Mouse (Mus musculus) neural tube, embryonic 12.5 days (tissue): ENCODE data around the gene Ech1. TPM values are rescaled to one million over a fixed set of nuclear protein-coding genes. Genes with fewer than 3 reads are reported as not detected.

Source experiments
- ATAC-seq: fragments of 200-750 bp; cut with Nextera tagmentation; 2 replicates; pipeline ENCODE4 v1.8.0; 2017; ENCODE audit warnings: low read depth, mild to moderate bottlenecking, moderate TSS enrichment, moderate library complexity; ENCODE audit not compliant: low FRiP score
- H3K27ac ChIP-seq: fragments of 300-500 bp; sonication (generic); 2 replicates; pipeline ENCODE4 v1.5.1; 2016
- H3K27me3 ChIP-seq: fragments of 300-500 bp; sonication (generic); replicated peaks from 2 replicates; pipeline ENCODE4 v1.6.1; 2016; ENCODE audit warnings: mild to moderate bottlenecking
- H3K36me3 ChIP-seq: fragments of 300-500 bp; sonication (generic); 2 replicates; pipeline ENCODE4 v1.6.1; 2016; ENCODE audit warnings: mild to moderate bottlenecking
- H3K4me1 ChIP-seq: fragments of 300-500 bp; sonication (generic); 2 replicates; pipeline ENCODE4 v1.6.1; 2016
- H3K4me2 ChIP-seq: fragments of 300-500 bp; sonication (generic); replicated peaks from 2 replicates; pipeline ENCODE4 v1.6.1; 2016; ENCODE audit warnings: mild to moderate bottlenecking
- H3K4me3 ChIP-seq: fragments of 300-500 bp; sonication (generic); 2 replicates; pipeline ENCODE4 v1.5.1; 2016
- H3K9ac ChIP-seq: fragments of 300-500 bp; sonication (generic); 2 replicates; pipeline ENCODE4 v1.6.1; 2016; ENCODE audit warnings: mild to moderate bottlenecking
- H3K9me3 ChIP-seq: fragments of 300-500 bp; sonication (generic); 2 replicates; pipeline ENCODE4 v1.6.1; 2016; ENCODE audit warnings: mild to moderate bottlenecking
- WGBS: fragments of 180-500 bp; shearing (Covaris S2); methylation state at CpG from one replicate; pipeline ENCODE4 v1.1.7; 2016; 5-methylcytosine and 5-hydroxymethylcytosine counted together
- polyA plus RNA-seq: library from polyadenylated mRNA; unstranded; fragments of >200 nt; fragmentation: Nextera tagmentation; extraction: Ambion mirVana; gene quantifications from 2 replicates; pipeline ENCODE4 v1.2.1, GENCODE M21; 2016

The Ech1 gene
- polyA plus RNA-seq, 1 experiment from 2014 or later = 89.2 TPM

- peaks cover 8% of the 10 kb centered on the region for H3K4me1 ChIP-seq
- H3K27me3 ChIP-seq = no peaks in the 10 kb centered on the region
- peaks cover 4% of the 10 kb centered on the region; the same call in 1 of the 2 replicates for H3K36me3 ChIP-seq
- no peak overlapping the region for H3K4me3 ChIP-seq
- 84% methylated on average over 14 of the region's 14 CpGs for WGBS
- H3K4me2 ChIP-seq = no peak overlapping the region
- no peak overlapping the region for H3K9ac ChIP-seq
- H3K27ac ChIP-seq = no peak overlapping the region
- ATAC-seq = no peak
- no peaks in the 10 kb centered on the region for H3K9me3 ChIP-seq
These were observed 32.4 kb upstream of the Ech1 start for GRCm38 (mm10) chr7:28792391-28793185.

GRCm38 (mm10) chr7:28793834-28794233 lies 31.2 kb upstream of the Ech1 start:
- Histone ChIP-seq H3K4me1 (peaks cover 8% of the 10 kb centered on the region), H3K36me3 (no peaks in the 10 kb centered on the region), H3K4me3 (no peak overlapping the region), H3K9me3 (no peaks in the 10 kb centered on the region), H3K27ac (no peak overlapping the region), H3K27me3 (no peaks in the 10 kb centered on the region), H3K9ac (no peak overlapping the region), H3K4me2 (no peak overlapping the region)
- no peak for ATAC-seq
- 44% methylated on average over 2 of the region's 2 CpGs for WGBS

- no peak overlapping the region for H3K27ac ChIP-seq
- H3K36me3 ChIP-seq = no peaks in the 10 kb centered on the region
- H3K9ac ChIP-seq = no peak overlapping the region
- peaks cover 8% of the 10 kb centered on the region for H3K4me1 ChIP-seq
- no peak for ATAC-seq
- H3K4me3 ChIP-seq = no peak overlapping the region
- H3K27me3 ChIP-seq = no peaks in the 10 kb centered on the region
- WGBS = 87% methylated on average over 3 of the region's 3 CpGs
- H3K9me3 ChIP-seq = no peaks in the 10 kb centered on the region
- H3K4me2 ChIP-seq = no peak overlapping the region
These were observed 30.5 kb upstream of the Ech1 start for GRCm38 (mm10) chr7:28794496-28794895.

GRCm38 (mm10) chr7:28795832-28796231 lies 29.2 kb upstream of the Ech1 start:
- ATAC-seq = no peak
- Histone ChIP-seq H3K4me2 (0 out of 2 replicates have a peak overlapping the region, but pooled peaks have one; percentile 50), H3K36me3 (no peaks in the 10 kb centered on the region), H3K4me3 (no peak overlapping the region), H3K27me3 (no peaks in the 10 kb centered on the region), H3K27ac (no peak overlapping the region), H3K4me1 (peaks cover 8% of the 10 kb centered on the region), H3K9me3 (no peaks in the 10 kb centered on the region), H3K9ac (no peak overlapping the region)
- 81% methylated on average over 15 of the region's 15 CpGs for WGBS

- WGBS = 16% methylated on average over 32 of the region's 32 CpGs
- no peaks in the 10 kb centered on the region for H3K9me3 ChIP-seq
- no peaks in the 10 kb centered on the region for H3K27me3 ChIP-seq
- peaks cover 8% of the 10 kb centered on the region for H3K4me1 ChIP-seq
- peak; percentile 70; the same call in 1 of the 2 replicates for ATAC-seq
- H3K4me3 ChIP-seq = peak overlapping the region; percentile 7; the same call in 1 of the 2 replicates
- H3K4me2 ChIP-seq = peak overlapping the region; percentile 50
- no peaks in the 10 kb centered on the region for H3K36me3 ChIP-seq
- no peak overlapping the region for H3K27ac ChIP-seq
- peak overlapping the region; percentile 35 for H3K9ac ChIP-seq
These were observed 28.4 kb upstream of the Ech1 start for GRCm38 (mm10) chr7:28796562-28796975.

- Histone ChIP-seq H3K4me1 (peaks cover 22% of the 10 kb centered on the region), H3K27me3 (no peaks in the 10 kb centered on the region), H3K27ac (no peak overlapping the region), H3K36me3 (no peaks in the 10 kb centered on the region), H3K4me3 (no peak overlapping the region), H3K9ac (no peak overlapping the region), H3K4me2 (no peak overlapping the region), H3K9me3 (no peaks in the 10 kb centered on the region)
- ATAC-seq = no peak
- WGBS = 96% methylated on average over 9 of the region's 9 CpGs
These were observed 25.0 kb upstream of the Ech1 start for GRCm38 (mm10) chr7:28799994-28800393.

- Histone ChIP-seq H3K27me3 (no peaks in the 10 kb centered on the region), H3K36me3 (no peaks in the 10 kb centered on the region), H3K27ac (no peak overlapping the region), H3K4me2 (no peak overlapping the region), H3K4me3 (no peak overlapping the region), H3K4me1 (peaks cover 20% of the 10 kb centered on the region), H3K9me3 (no peaks in the 10 kb centered on the region), H3K9ac (no peak overlapping the region)
- 77% methylated on average over 3 of the region's 3 CpGs for WGBS
- ATAC-seq = no peak
These were observed 23.6 kb upstream of the Ech1 start for GRCm38 (mm10) chr7:28801451-28801850.

- ATAC-seq = no peak
- no peaks in the 10 kb centered on the region for H3K9me3 ChIP-seq
- H3K27me3 ChIP-seq = no peaks in the 10 kb centered on the region
- H3K4me2 ChIP-seq = peak overlapping the region; percentile 4; the same call in 1 of the 2 replicates
- peaks cover 14% of the 10 kb centered on the region for H3K4me1 ChIP-seq
- no peak overlapping the region for H3K27ac ChIP-seq
- H3K4me3 ChIP-seq = no peak overlapping the region
- H3K9ac ChIP-seq = no peak overlapping the region
- H3K36me3 ChIP-seq = no peaks in the 10 kb centered on the region
- 19% methylated on average over 10 of the region's 10 CpGs for WGBS
These were observed 22.9 kb upstream of the Ech1 start for GRCm38 (mm10) chr7:28801901-28802670.

- Histone ChIP-seq H3K9ac (no peak overlapping the region), H3K27me3 (no peaks in the 10 kb centered on the region), H3K36me3 (no peaks in the 10 kb centered on the region), H3K27ac (no peak overlapping the region), H3K9me3 (no peaks in the 10 kb centered on the region), H3K4me1 (peaks cover 19% of the 10 kb centered on the region), H3K4me3 (no peak overlapping the region), H3K4me2 (peak overlapping the region; percentile 4; the same call in 1 of the 2 replicates)
- 7% methylated on average over 10 of the region's 10 CpGs for WGBS
- ATAC-seq = no peak
These were observed 22.0 kb upstream of the Ech1 start for GRCm38 (mm10) chr7:28802846-28803588.

- H3K9me3 ChIP-seq = no peaks in the 10 kb centered on the region
- H3K9ac ChIP-seq = no peak overlapping the region
- H3K27ac ChIP-seq = no peak overlapping the region
- no peak overlapping the region for H3K4me3 ChIP-seq
- H3K4me1 ChIP-seq = peaks cover 22% of the 10 kb centered on the region
- no peak for ATAC-seq
- no peak overlapping the region for H3K4me2 ChIP-seq
- WGBS = 40% methylated on average over 4 of the region's 4 CpGs
- no peaks in the 10 kb centered on the region for H3K27me3 ChIP-seq
- no peaks in the 10 kb centered on the region for H3K36me3 ChIP-seq
These were observed 21.3 kb upstream of the Ech1 start for GRCm38 (mm10) chr7:28803756-28804155.

- no peak overlapping the region for H3K4me3 ChIP-seq
- peaks cover 27% of the 10 kb centered on the region for H3K4me1 ChIP-seq
- H3K36me3 ChIP-seq = peaks cover 1% of the 10 kb centered on the region
- H3K9me3 ChIP-seq = no peaks in the 10 kb centered on the region
- H3K9ac ChIP-seq = no peak overlapping the region
- no peak overlapping the region for H3K27ac ChIP-seq
- H3K27me3 ChIP-seq = no peaks in the 10 kb centered on the region
- 77% methylated on average over 4 of the region's 4 CpGs for WGBS
- no peak overlapping the region for H3K4me2 ChIP-seq
- ATAC-seq = no peak
These were observed 18.1 kb upstream of the Ech1 start for GRCm38 (mm10) chr7:28806869-28807268.
